Mouse (Mus musculus): ENCODE measurements at regions not wholly inside any gene's neighbourhood (a gene's known extent, or its start where the extent isn't known, plus 50 kb on each side); places are given as distances from the start of the nearest gene placed in this dataset.
A peak's percentile ranks its signal among the peaks of the same experiment; 100 is the strongest.

- no peaks in the 10 kb centered on the region for H3K36me3 ChIP-seq
- H3K27ac ChIP-seq: no peak overlapping the region
- no peak for ATAC-seq (ENCODE audit: low FRiP score)
- peaks cover 3% of the 10 kb centered on the region; the same call in 1 of the 2 replicates for H3K27me3 ChIP-seq
- no peak overlapping the region for H3K9ac ChIP-seq
- no peaks in the 10 kb centered on the region for H3K9me3 ChIP-seq (replicated peaks)
- H3K4me3 ChIP-seq: no peak overlapping the region
- H3K4me2 ChIP-seq (replicated peaks): no peak overlapping the region
- H3K4me1 ChIP-seq: no peaks in the 10 kb centered on the region
- 95% methylated on average over 10 of the region's 10 CpGs for WGBS
These were observed 222.2 kb downstream of the 1500009L16Rik start for GRCm38 (mm10) chr10:83944897-83945296.

DNA sequence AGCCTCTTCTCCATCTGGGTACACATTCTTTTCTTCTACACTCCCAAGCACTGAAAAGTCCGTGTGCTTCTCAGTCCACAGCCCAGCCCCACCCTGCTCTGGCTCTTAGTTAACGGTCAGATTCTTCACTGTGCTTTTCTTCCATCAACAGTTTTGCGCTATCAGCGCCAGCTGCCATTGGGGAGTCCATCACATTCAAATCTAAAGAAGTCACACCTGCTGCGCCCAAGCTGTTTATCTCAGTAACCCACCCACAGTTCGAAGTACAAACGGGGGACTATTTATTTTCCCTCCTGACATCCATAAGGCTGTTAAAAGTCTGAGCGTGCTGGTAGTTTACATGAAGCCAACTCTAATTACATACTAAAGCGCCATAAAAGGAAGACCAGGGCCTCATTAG is 222.8 kb downstream of the 1500009L16Rik start:
- H3K27ac ChIP-seq: no peak overlapping the region
- H3K27me3 ChIP-seq: peaks cover 3% of the 10 kb centered on the region; the same call in 1 of the 2 replicates
- H3K4me3 ChIP-seq: no peak overlapping the region
- H3K9ac ChIP-seq: no peak overlapping the region
- 88% methylated on average over 9 of the region's 9 CpGs for WGBS
- H3K36me3 ChIP-seq: no peaks in the 10 kb centered on the region
- H3K4me2 ChIP-seq (replicated peaks): no peak overlapping the region
- no peaks in the 10 kb centered on the region for H3K9me3 ChIP-seq (replicated peaks)
- no peaks in the 10 kb centered on the region for H3K4me1 ChIP-seq
- no peak for ATAC-seq (ENCODE audit: low FRiP score)

- Histone ChIP-seq H3K36me3 (no peaks in the 10 kb centered on the region), H3K4me1 (no peaks in the 10 kb centered on the region), H3K9ac (no peak overlapping the region), H3K27me3 (peaks cover 3% of the 10 kb centered on the region; the same call in 1 of the 2 replicates), H3K9me3 (replicated peaks) (no peaks in the 10 kb centered on the region), H3K27ac (no peak overlapping the region), H3K4me2 (replicated peaks) (no peak overlapping the region), H3K4me3 (no peak overlapping the region)
- ATAC-seq (ENCODE audit: low FRiP score): no peak
- WGBS: 84% methylated on average over 11 of the region's 11 CpGs
These were observed 223.8 kb downstream of the 1500009L16Rik start for GRCm38 (mm10) chr10:83946186-83947176.

DNA sequence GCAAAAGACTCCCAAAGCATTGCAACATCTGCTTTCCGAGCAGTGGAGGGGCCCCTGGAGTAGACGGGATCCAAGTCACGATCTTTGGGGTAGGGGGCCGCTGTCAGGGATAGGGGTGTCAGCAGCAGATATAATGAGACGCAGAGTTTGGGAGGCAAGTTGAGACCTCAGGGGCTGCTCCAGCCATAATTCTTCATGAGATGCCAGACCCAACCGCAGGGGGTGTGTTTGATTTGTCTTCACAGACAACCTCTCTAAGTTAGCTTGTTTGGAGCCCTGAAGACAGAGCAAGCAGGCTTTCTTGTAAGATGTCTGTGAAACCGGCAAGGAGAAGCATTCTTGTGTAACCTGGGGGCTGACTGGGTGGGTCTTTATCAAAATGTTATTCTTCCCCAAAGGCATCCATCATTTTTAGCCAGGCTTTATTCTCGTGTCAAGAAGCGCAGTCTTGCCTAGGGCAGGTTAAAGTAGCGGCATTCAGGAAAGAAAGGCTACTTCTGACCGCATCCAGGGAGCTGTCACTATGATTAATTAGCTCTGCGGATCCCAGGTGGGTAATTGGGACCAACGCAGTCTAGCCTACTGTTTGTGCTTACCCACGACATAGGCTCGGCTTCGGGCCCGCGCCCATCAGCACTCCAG is 234.6 kb downstream of the 1500009L16Rik start:
- Histone ChIP-seq H3K4me1 (peaks cover 18% of the 10 kb centered on the region), H3K27ac (peak overlapping the region; percentile 35; the same call in 1 of the 2 replicates), H3K36me3 (no peaks in the 10 kb centered on the region), H3K4me2 (replicated peaks) (0 out of 2 replicates have a peak overlapping the region, but pooled peaks have one; percentile 8), H3K4me3 (no peak overlapping the region), H3K9ac (no peak overlapping the region), H3K27me3 (no peaks in the 10 kb centered on the region), H3K9me3 (replicated peaks) (no peaks in the 10 kb centered on the region)
- peak; percentile 94 for ATAC-seq (ENCODE audit: low FRiP score)
- WGBS: 28% methylated on average over 18 of the region's 18 CpGs

DNA sequence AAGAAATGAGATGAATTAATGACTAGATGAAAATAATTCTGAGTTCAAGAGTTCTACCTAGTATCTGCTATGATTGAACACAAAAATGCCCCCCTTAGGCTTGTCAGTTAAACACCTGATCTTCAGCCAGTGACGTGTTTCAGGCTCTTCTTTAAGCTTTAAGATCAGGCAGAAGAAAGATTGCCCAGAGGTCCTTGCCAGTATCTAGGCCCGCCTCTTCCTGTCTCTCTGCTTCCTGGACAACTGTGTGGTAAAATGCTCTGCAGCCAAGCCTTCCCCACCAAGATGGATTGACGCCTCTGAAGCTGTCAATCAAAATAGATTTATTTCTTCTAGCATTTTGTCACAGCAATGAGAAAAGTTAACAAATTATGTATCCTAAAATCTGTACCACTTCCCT is 235.7 kb downstream of the 1500009L16Rik start:
- no peak overlapping the region for H3K9ac ChIP-seq
- no peaks in the 10 kb centered on the region for H3K36me3 ChIP-seq
- peaks cover 18% of the 10 kb centered on the region for H3K4me1 ChIP-seq
- no peak for ATAC-seq (ENCODE audit: low FRiP score)
- no peak overlapping the region for H3K4me2 ChIP-seq (replicated peaks)
- no peaks in the 10 kb centered on the region for H3K27me3 ChIP-seq
- no peak overlapping the region for H3K27ac ChIP-seq
- 79% methylated on average over 3 of the region's 3 CpGs for WGBS
- H3K9me3 ChIP-seq (replicated peaks): no peaks in the 10 kb centered on the region
- H3K4me3 ChIP-seq: no peak overlapping the region

DNA sequence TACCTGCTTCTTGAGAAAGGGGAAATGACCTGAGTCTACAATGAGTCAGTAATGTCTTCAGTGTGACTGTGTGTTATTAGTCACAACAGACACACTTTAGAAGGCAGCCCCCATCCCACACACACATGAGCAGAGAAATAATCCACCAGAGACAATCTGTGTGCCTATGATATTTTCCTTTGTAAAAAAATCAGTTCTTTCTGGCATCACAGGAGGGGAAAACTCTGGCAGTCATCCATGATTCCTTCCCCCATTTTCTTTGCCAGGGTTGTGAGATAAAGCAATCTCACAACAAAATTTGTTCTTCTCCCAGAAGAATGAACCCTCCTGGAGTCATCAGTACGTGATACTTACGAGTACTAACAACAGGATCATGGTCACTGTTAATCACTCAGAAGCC is 236.2 kb downstream of the 1500009L16Rik start:
- 87% methylated on average over 2 of the region's 2 CpGs for WGBS
- no peak overlapping the region for H3K4me3 ChIP-seq
- no peaks in the 10 kb centered on the region for H3K27me3 ChIP-seq
- H3K27ac ChIP-seq: no peak overlapping the region
- no peaks in the 10 kb centered on the region for H3K9me3 ChIP-seq (replicated peaks)
- no peak overlapping the region for H3K4me2 ChIP-seq (replicated peaks)
- H3K36me3 ChIP-seq: no peaks in the 10 kb centered on the region
- no peak overlapping the region for H3K9ac ChIP-seq
- H3K4me1 ChIP-seq: peaks cover 22% of the 10 kb centered on the region
- no peak for ATAC-seq (ENCODE audit: low FRiP score)

DNA sequence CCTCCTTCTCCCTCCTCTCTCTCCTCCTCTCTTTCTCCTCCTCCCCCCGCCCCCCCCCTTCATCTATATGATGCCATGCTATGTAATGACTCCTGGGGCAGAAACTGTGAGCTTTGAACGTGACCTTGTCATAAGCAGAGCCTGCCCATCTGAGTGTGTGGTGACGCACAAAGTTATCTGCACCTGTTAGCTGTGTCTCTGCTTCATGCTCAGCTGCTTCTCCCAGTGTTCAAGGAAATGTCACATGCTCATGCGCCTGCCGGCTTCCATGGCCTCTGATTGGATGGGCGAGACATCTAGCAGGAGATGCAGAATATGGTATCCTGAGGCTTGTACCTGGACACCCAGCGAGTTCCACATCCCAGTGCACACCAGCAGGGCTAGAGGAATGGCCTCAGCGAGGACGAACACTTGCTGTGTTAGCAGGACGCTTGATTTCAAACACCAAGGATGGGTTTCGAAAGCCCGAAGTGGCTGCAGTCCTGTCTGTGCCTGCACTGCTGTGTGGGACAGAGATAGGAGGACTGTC is 240.6 kb downstream of the 1500009L16Rik start:
- Histone ChIP-seq H3K4me1 (peaks cover 22% of the 10 kb centered on the region), H3K27ac (no peak overlapping the region), H3K9me3 (replicated peaks) (no peaks in the 10 kb centered on the region), H3K4me3 (no peak overlapping the region), H3K36me3 (no peaks in the 10 kb centered on the region), H3K4me2 (replicated peaks) (no peak overlapping the region), H3K27me3 (no peaks in the 10 kb centered on the region), H3K9ac (no peak overlapping the region)
- no peak for ATAC-seq (ENCODE audit: low FRiP score)
- WGBS: 81% methylated on average over 12 of the region's 12 CpGs

DNA sequence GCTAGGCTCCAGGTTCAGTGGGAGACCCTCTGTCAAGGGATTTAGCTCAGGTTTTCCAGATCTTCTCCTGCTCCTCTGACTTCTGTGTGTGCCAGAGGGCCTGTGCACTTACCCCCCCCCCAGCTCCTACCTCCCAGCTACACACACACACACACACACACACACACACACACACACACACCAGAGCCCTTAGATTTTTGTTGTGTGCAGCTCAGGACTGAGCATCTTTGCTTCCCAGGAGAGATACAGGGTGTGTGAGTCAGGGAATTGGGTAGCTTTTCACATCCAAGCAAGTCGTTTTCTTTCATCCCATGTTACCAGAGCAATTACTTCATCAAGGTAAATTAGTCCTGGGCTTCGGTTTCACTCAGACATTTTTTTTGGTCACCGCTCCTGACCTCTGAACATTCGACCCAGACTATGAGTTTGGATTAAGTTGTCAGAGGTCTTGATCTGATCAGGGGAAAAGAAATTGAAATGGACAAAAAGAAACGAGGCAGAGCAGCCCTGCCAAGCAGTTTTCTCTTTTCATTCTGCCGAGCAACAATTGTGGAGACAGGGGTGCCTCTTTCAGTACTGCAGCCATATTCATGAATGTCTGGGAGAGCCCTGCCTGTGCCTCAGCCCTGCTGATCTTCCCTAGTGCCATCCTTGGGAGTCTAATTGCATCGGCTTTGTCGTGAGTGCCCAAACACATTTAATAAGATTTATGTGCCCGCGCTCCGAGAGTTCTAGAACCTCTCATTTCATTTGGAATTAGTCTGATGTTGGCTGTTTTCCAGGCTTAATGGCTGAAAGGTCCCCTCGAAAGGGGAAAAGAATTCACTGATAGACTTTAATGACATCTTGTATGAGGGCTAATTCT is 241.3 kb downstream of the 1500009L16Rik start:
- H3K36me3 ChIP-seq: no peaks in the 10 kb centered on the region
- ATAC-seq (ENCODE audit: low FRiP score): no peak
- H3K4me1 ChIP-seq: peaks cover 22% of the 10 kb centered on the region
- H3K27me3 ChIP-seq: no peaks in the 10 kb centered on the region
- H3K9ac ChIP-seq: no peak overlapping the region
- H3K4me2 ChIP-seq (replicated peaks): no peak overlapping the region
- 0 out of 2 replicates have a peak overlapping the region, but pooled peaks have one; percentile 8 for H3K27ac ChIP-seq
- no peak overlapping the region for H3K4me3 ChIP-seq
- 37% methylated on average over 12 of the region's 12 CpGs for WGBS
- H3K9me3 ChIP-seq (replicated peaks): no peaks in the 10 kb centered on the region

- Histone ChIP-seq H3K36me3 (no peaks in the 10 kb centered on the region), H3K4me1 (peaks cover 22% of the 10 kb centered on the region), H3K4me3 (no peak overlapping the region), H3K9me3 (replicated peaks) (no peaks in the 10 kb centered on the region), H3K27me3 (no peaks in the 10 kb centered on the region), H3K9ac (no peak overlapping the region), H3K4me2 (replicated peaks) (no peak overlapping the region), H3K27ac (no peak overlapping the region)
- WGBS: 61% methylated on average over 5 of the region's 5 CpGs
- ATAC-seq (ENCODE audit: low FRiP score): no peak
These were observed 242.2 kb downstream of the 1500009L16Rik start for GRCm38 (mm10) chr10:83964838-83965237.

GRCm38 (mm10) chr10:83970501-83970900 is 247.8 kb downstream of the 1500009L16Rik start:
- Histone ChIP-seq H3K4me1 (no peaks in the 10 kb centered on the region), H3K4me2 (replicated peaks) (no peak overlapping the region), H3K9me3 (replicated peaks) (no peaks in the 10 kb centered on the region), H3K27me3 (no peaks in the 10 kb centered on the region), H3K9ac (no peak overlapping the region), H3K4me3 (no peak overlapping the region), H3K36me3 (no peaks in the 10 kb centered on the region), H3K27ac (no peak overlapping the region)
- no peak for ATAC-seq (ENCODE audit: low FRiP score)
- 76% methylated on average over 3 of the region's 3 CpGs for WGBS

DNA sequence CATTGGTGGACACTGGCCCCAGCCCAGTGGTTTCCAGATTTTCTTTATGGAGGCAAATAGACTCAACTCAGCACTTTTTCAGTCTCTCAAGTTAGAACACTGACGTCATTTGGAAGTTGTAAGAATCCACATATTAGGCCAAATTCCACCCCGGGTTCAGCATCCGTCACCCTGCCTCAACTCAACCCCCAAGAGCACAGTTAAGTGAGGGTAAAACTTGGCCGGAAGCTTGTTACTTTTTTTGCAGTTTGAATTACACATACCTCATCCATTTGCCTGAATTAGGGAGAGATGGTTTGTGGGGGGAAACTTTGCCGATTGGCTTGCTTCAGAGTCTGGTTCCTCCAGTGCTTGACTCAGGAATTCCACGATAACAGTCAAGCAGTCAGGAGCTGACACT is 251.9 kb downstream of the 1500009L16Rik start:
- Histone ChIP-seq H3K9ac (no peak overlapping the region), H3K27me3 (no peaks in the 10 kb centered on the region), H3K9me3 (replicated peaks) (no peaks in the 10 kb centered on the region), H3K4me1 (peaks cover 5% of the 10 kb centered on the region; the same call in 1 of the 2 replicates), H3K27ac (no peak overlapping the region), H3K4me3 (no peak overlapping the region), H3K36me3 (no peaks in the 10 kb centered on the region), H3K4me2 (replicated peaks) (no peak overlapping the region)
- WGBS: 83% methylated on average over 6 of the region's 6 CpGs
- ATAC-seq (ENCODE audit: low FRiP score): no peak

Measured in hindbrain, embryonic 12.5 days (tissue).